In the genomic region with DNA sequence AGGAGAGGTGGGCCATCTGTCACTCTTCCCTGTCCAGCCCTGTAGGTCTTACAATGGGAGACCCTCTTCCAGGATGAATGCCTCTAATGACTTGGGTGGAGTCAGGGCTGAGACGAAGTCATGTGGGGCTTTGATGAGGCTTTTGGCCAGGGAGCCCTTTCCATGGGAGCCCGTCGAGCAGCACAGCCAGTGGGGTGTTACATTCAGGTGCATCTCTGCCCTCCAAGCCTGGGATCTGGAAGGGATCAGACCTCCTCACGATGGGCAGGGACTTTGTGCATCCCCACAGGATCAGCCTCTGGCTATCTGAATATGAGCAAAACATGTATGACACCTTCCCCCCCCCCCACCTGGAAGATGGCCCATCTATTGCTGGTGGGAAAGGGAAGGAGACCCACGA, we compare ENCODE assay signal across 20 mouse cellular contexts. TPM values are rescaled to one million over a fixed set of nuclear protein-coding genes. Genes with fewer than 3 reads are reported as not detected.
DNase-seq lines count a peak whose midpoint lies in the region; ATAC-seq and TF ChIP-seq lines count a peak whose summit lies in the region.
"Had no signal": no experiment of that assay in that cellular context is flagged by ENCODE, and none has a peak within 500 bp of the region (broad histone marks: within the 10 kb centered on the region; RNA-seq: fewer than 3 reads in every experiment).

No protein-coding gene starts in this region.

- no peak for TF ChIP-seq EP300 in MEL (IDR thresholded peaks at IDR 0.05; ENCODE audit: low read depth in 1 of 2, low read length in 2 of 2)

- peak; percentile 73 for DNase-seq in heart, embryonic 10.5 days (ENCODE audit: low spot score)
- no peak for DNase-seq in heart, postnatal 10 days
- DNase-seq in MEL (ENCODE audit: low read depth, low spot score), result peak; percentile 7
- DNase-seq in testis, postnatal 10 days (ENCODE audit: low spot score), result peak; percentile 28
- DNase-seq: adrenal gland, adult 2 months; adrenal gland, postnatal 10 days; adrenal gland, postnatal 25 days; cerebellum, adult 11 months; cerebellum, adult 18-20 months; cerebellum, adult 8-10 months; cerebellum, adult 9-11 months; cerebellum, postnatal 14 days; forebrain, postnatal 0 days had no signal

- no peak for TF ChIP-seq RAD21 in MEL (IDR thresholded peaks at IDR 0.05; ENCODE audit: low read depth, low read length)

- peaks cover 50% of the 10 kb centered on the region for H3K36me3 ChIP-seq in heart, embryonic 10.5 days
- H3K36me3 ChIP-seq in MEL (ENCODE audit: control insufficient read depth in 1 of 2, insufficient read depth in 2 of 2, low read length in 2 of 2), result peaks cover 0 to 2% of the 10 kb centered on the region in 2 experiments; a peak in 1 of 4 replicates

- H3K4me1 ChIP-seq in heart, embryonic 10.5 days, result 0 out of 2 replicates have a peak, but pooled peaks cover 3% of the 10 kb centered on the region
- no peaks in the 10 kb centered on the region for H3K4me1 ChIP-seq in MEL (ENCODE audit: control insufficient read depth in 1 of 2, insufficient read depth in 2 of 2, low read length in 2 of 2)
- H3K4me1 ChIP-seq: embryonic facial prominence, embryonic 10.5 days; embryonic facial prominence, embryonic 12.5 days; forebrain, embryonic 13.5 days; forebrain, embryonic 15.5 days had no signal

- no peak for TF ChIP-seq POLR2A in MEL (IDR thresholded peaks at IDR 0.05; ENCODE audit: control insufficient read depth in 1 of 2, insufficient read depth in 1 of 2, low read depth in 1 of 2, low read length in 2 of 2, poor library complexity in 1 of 2)

- H3K27me3 ChIP-seq in heart, embryonic 10.5 days (ENCODE audit: insufficient read depth, poor library complexity, severe bottlenecking), result no peaks in the 10 kb centered on the region
- no peaks in the 10 kb centered on the region for H3K27me3 ChIP-seq in MEL (ENCODE audit: control insufficient read depth in 1 of 2, insufficient read depth in 2 of 2, low read length in 2 of 2)
- H3K27me3 ChIP-seq: CH12.LX; embryonic facial prominence, embryonic 12.5 days; forebrain, embryonic 13.5 days; forebrain, embryonic 15.5 days had no signal

- WGBS in heart, embryonic 10.5 days, result 83% methylated on average over 5 of the region's 5 CpGs

- H3K9me3 ChIP-seq in heart, embryonic 10.5 days, result no peaks in the 10 kb centered on the region
- H3K9me3 ChIP-seq in MEL (replicated peaks; ENCODE audit: insufficient read depth, low read length), result no peaks in the 10 kb centered on the region
- H3K9me3 ChIP-seq: embryonic facial prominence, embryonic 10.5 days; embryonic facial prominence, embryonic 12.5 days; forebrain, embryonic 13.5 days; forebrain, embryonic 15.5 days; G1E had no signal

- no peak overlapping the region for H3K4me3 ChIP-seq in heart, embryonic 10.5 days
- H3K4me3 ChIP-seq in MEL (ENCODE audit: control insufficient read depth in 1 of 2, insufficient read depth in 1 of 2, low read depth in 2 of 2, low read length in 2 of 2), result no peak overlapping the region
- H3K4me3 ChIP-seq: embryonic facial prominence, embryonic 10.5 days; embryonic facial prominence, embryonic 12.5 days; forebrain, embryonic 13.5 days; forebrain, embryonic 15.5 days had no signal

- ATAC-seq in CD4-positive, CD25-positive, alpha-beta regulatory T cell, adult 4 months, result no peak
- ATAC-seq: forebrain, embryonic 13.5 days; forebrain, embryonic 15.5 days; forebrain, postnatal 0 days had no signal

- H3K9ac ChIP-seq in MEL (ENCODE audit: control insufficient read depth, low read depth, low read length, poor library complexity, severe bottlenecking), result no peak overlapping the region
- H3K9ac ChIP-seq: embryonic facial prominence, embryonic 12.5 days; forebrain, embryonic 13.5 days; forebrain, embryonic 15.5 days; forebrain, postnatal 0 days had no signal

- no peak overlapping the region for H3K27ac ChIP-seq in heart, embryonic 10.5 days
- H3K27ac ChIP-seq in MEL (ENCODE audit: control insufficient read depth, low read depth, low read length), result no peak overlapping the region
- H3K27ac ChIP-seq: embryonic facial prominence, embryonic 10.5 days; embryonic facial prominence, embryonic 12.5 days; forebrain, embryonic 13.5 days; forebrain, embryonic 15.5 days had no signal

- H3K79me2 ChIP-seq in MEL (ENCODE audit: control insufficient read depth, insufficient read depth, low read length, poor library complexity), result no peaks in the 10 kb centered on the region

- no peak for TF ChIP-seq CTCF in MEL (IDR thresholded peaks at IDR 0.05 in 2 of 3, conservative IDR thresholded peaks at IDR 0.05 in 1 of 3; ENCODE audit: control insufficient read depth in 1 of 3, insufficient read depth in 1 of 3, low read depth in 2 of 3, low read length in 3 of 3, poor library complexity in 1 of 3, severe bottlenecking in 1 of 3)

- intact Hi-C loops in heart, postnatal 10 days (cut with DNase I), result no loop called here

TF ChIP-seq in MEL, 35 proteins besides CTCF, POLR2A, EP300 and RAD21:
- TF ChIP-seq ELF1 (IDR thresholded peaks at IDR 0.05; ENCODE audit: low read depth, low read length), result no peak
- TF ChIP-seq ZMIZ1 (IDR thresholded peaks at IDR 0.05; ENCODE audit: low read depth, low read length), result no peak

RNA-seq across cellular contexts. Expression of a gene that starts 15.9 kb away (rescaled TPM):
- polyA plus RNA-seq in heart, embryonic 10.5 days (2016; fragmentation: Nextera tagmentation; extraction: Ambion mirVana), result 97.3 and 108 TPM in 2 replicates
- total RNA-seq in heart, postnatal 10 days (2021), result 100 to 1,000 TPM; 108 to 109 TPM
- total RNA-seq in MEL (2012; rRNA removed), result 239 and 264 TPM in 2 replicates
- 100 to 1,000 TPM in 1 of 2 experiments, not detected in 1; 194 TPM for polyA plus RNA-seq in MEL (2012; ENCODE audit: insufficient read depth in 1 of 2, insufficient read length in 2 of 2, low read depth in 1 of 2, low replicate concordance in 2 of 2, missing spikeins in 1 of 2)
- polyA plus RNA-seq in CD4-positive, CD25-positive, alpha-beta regulatory T cell, adult 4 months (2017; shearing (Covaris generic)), result 100 to 1,000 TPM in 1 of 2 experiments, 10 to 100 TPM in 1; 57.3 to 118 TPM

Comparison
In these comparisons a context has a peak if more than half of its experiments do, and no peak if none do; other contexts are left out.
1. DNase-seq: peak in heart, embryonic 10.5 days (single experiment), MEL (single experiment) and testis, postnatal 10 days (single experiment); none in heart, postnatal 10 days (0 of 2).